ENCODE assay signal across 8 mouse cellular contexts in the genomic region with DNA sequence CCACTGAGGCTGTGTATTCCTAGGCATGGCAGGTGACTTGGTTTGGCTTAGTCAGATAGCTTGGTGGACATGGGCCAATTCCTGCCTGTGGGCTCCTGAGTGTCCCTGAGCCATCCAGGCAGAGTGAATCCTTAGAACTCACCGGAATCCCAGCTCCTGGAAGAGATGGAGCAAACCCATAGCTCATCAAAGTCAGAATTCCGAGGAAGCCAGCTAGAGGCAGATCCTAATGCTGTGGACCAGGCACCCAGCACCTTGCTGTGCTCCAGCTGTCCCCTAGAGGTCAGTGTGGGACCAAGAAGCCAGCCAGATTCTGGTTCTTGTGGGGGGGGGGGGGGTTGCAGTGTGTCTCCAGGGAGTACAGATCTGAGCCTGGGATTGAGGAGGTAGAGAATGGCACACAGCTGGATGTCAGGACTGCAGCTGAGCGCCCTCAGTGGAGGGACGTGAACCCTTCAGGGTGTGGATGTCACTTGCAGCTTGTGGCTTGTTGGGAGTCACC. TPM values are rescaled to one million over a fixed set of nuclear protein-coding genes. Genes with fewer than 3 reads are reported as not detected.
DNase-seq lines count a peak whose midpoint lies in the region; ATAC-seq and TF ChIP-seq lines count a peak whose summit lies in the region.

No protein-coding gene starts in this region.

- peak; percentile 87 for TF ChIP-seq CTCF in Patski (IDR thresholded peaks at IDR 0.05)

- no peak overlapping the region for H3K4me3 ChIP-seq in lung, embryonic 15.5 days

- CTCF ChIA-PET in Patski (lab: Charles Lee): interaction anchor here (0.6 to 2.2 kb wide), 14 partner anchors 9 to 302 kb away, joined by 3 to 12 read pairs (median 5); no protein-coding TSS in a partner anchor

- ATAC-seq in Patski: peak; percentile 38
- 0 out of 2 replicates have a peak, but pooled peaks have one; percentile 27 for ATAC-seq in lung, embryonic 15.5 days (ENCODE audit: borderline replicate concordance, extremely low read depth, low FRiP score, low TSS enrichment)

- in situ Hi-C loops in Patski (cut with MboI; ENCODE audit: low pct_unique_long_range_greater_than_20kb): loop anchor here (5.0 to 10.0 kb wide), 3 partner anchors 43 to 300 kb away; no protein-coding TSS in a partner anchor

- DNase-seq in CD4-positive helper T cell, adult 2 months (ENCODE audit: low read depth, low spot score): peak; percentile 71
- DNase-seq in Patski (ENCODE audit: low read depth, low spot score): no peak
- DNase-seq in cerebellum, postnatal 25 days: peak; percentile 88
- peak; percentile 69 for DNase-seq in gastrocnemius, postnatal 10 days
- DNase-seq in kidney, postnatal 10 days: peak; percentile 83
- peak; percentile 70 for DNase-seq in right cerebral cortex, adult 18-20 months
- DNase-seq in urinary bladder, postnatal 36 days (ENCODE audit: low spot score in 2 of 2): peak; percentile 51 to 59

- no peaks in the 10 kb centered on the region for H3K27me3 ChIP-seq in Patski
- H3K27me3 ChIP-seq in lung, embryonic 15.5 days: no peaks in the 10 kb centered on the region

- no peak overlapping the region for H3K9ac ChIP-seq in lung, embryonic 15.5 days

- 17% methylated on average over 4 of the region's 4 CpGs for WGBS in lung, embryonic 15.5 days

- H3K9me3 ChIP-seq in lung, embryonic 15.5 days: no peaks in the 10 kb centered on the region

- H3K4me2 ChIP-seq in lung, embryonic 15.5 days: no peak overlapping the region

- no peaks in the 10 kb centered on the region for H3K4me1 ChIP-seq in lung, embryonic 15.5 days

- no peak overlapping the region for H3K27ac ChIP-seq in lung, embryonic 15.5 days

- POLR2A ChIA-PET in Patski (lab: Charles Lee): interaction anchor here (0.6 to 1.7 kb wide), 3 partner anchors 61 to 353 kb away, joined by 4 to 7 read pairs (median 6); no protein-coding TSS in a partner anchor

- no peaks in the 10 kb centered on the region for H3K36me3 ChIP-seq in lung, embryonic 15.5 days

RNA-seq across cellular contexts. Expression of a gene that starts 33.8 kb away (rescaled TPM):
- polyA plus RNA-seq in Patski (2021): 0.40 TPM
- total RNA-seq in gastrocnemius, postnatal 10 days (2021): 1 to 10 TPM in 1 of 2 experiments, under 1 TPM in 1; 0.80 to 1.6 TPM
- polyA plus RNA-seq in lung, embryonic 15.5 days (2015; fragmentation: Nextera tagmentation; extraction: Ambion mirVana): 2.2 and 2.4 TPM in 2 replicates
